Mouse (Mus musculus) cortical plate, adult 2 months (tissue): ENCODE results near the gene Cracr2b.
"Not testable (repeated sequence)": the region's sequence is repeated elsewhere in the genome, so short reads cannot be mapped to it uniquely, and the experiment has no call there.

Experiments used
- CTCF ChIP-seq: fragments of 200-500 bp; IDR thresholded peaks from 2 replicates; pipeline ENCODE4 v1.5.1; 2011; ENCODE audit warnings: mild to moderate bottlenecking, control low read depth, low read length; ENCODE audit not compliant: insufficient read depth; ENCODE audit errors: extremely low read depth
- POLR2A ChIP-seq: fragments of 200-500 bp; IDR thresholded peaks from 2 replicates; pipeline ENCODE4 v1.6.1; 2011; ENCODE audit warnings: mild to moderate bottlenecking, low read length, control low read depth; ENCODE audit not compliant: insufficient read depth; ENCODE audit errors: extremely low read depth

DNA sequence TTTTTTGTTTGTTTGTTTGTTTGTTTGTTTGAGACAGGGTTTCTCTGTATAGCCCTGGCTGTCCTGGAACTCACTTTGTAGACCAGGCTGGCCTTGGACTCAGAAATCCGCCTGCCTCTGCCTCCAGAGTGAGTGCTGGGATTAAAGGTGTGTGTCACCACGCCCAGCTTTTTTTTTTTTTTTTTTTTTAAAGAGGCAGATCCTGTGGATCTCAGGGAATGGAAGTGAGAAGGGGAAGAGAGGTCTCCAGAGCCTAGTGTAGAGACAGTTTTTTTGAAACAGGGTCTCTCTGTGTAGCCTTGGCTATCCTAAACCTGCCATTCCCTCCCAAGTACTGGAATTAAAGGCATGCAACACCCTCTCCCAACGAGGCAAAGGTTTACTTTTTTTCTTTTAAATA is 14.5 kb upstream of the Cracr2b start:
- TF ChIP-seq POLR2A, CTCF: not testable (repeated sequence)
